Mouse (Mus musculus): ENCODE measurements around the gene Gpc5.

Gpc5 gene

Small RNAs within 50 kb of the gene (microRNA-seq; reads per million reads assigned to microRNA genes)
- gene Mir17 (1,233 to 1,808 reads per million in 2 experiments), gene Mir18 (71.6 to 81.2 reads per million in 2 experiments), gene Mir19a (0.12 to 0.23 reads per million in 2 experiments), gene Mir19b-1 (0.80 to 0.86 reads per million in 2 experiments), gene Mir20a (462 to 651 reads per million in 2 experiments), gene Mir92-1 (590 to 1,075 reads per million in 2 experiments)
